10 mouse cellular contexts compared by ENCODE assay signal in the genomic region with DNA sequence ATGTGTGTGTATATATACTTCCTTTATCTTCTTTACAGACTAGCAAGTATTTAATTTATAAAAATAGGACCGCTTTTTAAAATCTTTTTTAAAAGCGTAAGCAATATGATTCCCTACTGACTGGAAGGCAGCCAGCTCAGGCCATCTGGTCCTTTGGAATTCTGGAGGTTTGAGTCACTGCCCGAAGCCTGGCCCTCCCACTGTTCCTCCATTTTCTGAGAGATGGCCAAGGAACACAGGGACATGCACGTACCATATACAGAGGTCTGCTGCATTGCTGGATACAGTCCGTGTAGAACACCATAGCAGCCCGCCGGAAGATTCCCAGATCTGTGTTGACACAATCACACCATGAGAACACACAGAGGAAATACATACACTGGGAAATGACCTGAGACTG.
DNase-seq lines count a peak whose midpoint lies in the region; ATAC-seq and TF ChIP-seq lines count a peak whose summit lies in the region.
"Had no signal": no experiment of that assay in that cellular context is flagged by ENCODE, and none has a peak within 500 bp of the region (broad histone marks: within the 10 kb centered on the region; RNA-seq: fewer than 3 reads in every experiment).

No protein-coding gene starts in this region.

- H3K9ac ChIP-seq in hindbrain, postnatal 0 days (replicated peaks; ENCODE audit: low read length) = no peak overlapping the region
- no peak overlapping the region for H3K9ac ChIP-seq in hindbrain, embryonic 12.5 days
- H3K9ac ChIP-seq in stomach, embryonic 15.5 days = no peak overlapping the region
- H3K9ac ChIP-seq in midbrain, embryonic 16.5 days (ENCODE audit: low read depth, low read length) = no peak overlapping the region
- H3K9ac ChIP-seq in midbrain, embryonic 15.5 days = no peak overlapping the region
- H3K9ac ChIP-seq: liver, embryonic 15.5 days had no signal

- peak; percentile 80 for DNase-seq in hindbrain, postnatal 0 days (ENCODE audit: low spot score)
- DNase-seq in NIH3T3 (ENCODE audit: low read depth) = peak; percentile 67
- peak; percentile 52 to 73 for DNase-seq in layer of hippocampus, adult 8-10 months (ENCODE audit: low spot score in 2 of 2)

- H3K4me3 ChIP-seq in hindbrain, postnatal 0 days (ENCODE audit: low read length) = no peak overlapping the region
- H3K4me3 ChIP-seq in hindbrain, embryonic 12.5 days = no peak overlapping the region
- no peak overlapping the region for H3K4me3 ChIP-seq in cortical plate, adult 2 months (ENCODE audit: insufficient read depth, low read length)
- H3K4me3 ChIP-seq in stomach, embryonic 15.5 days (replicated peaks) = no peak overlapping the region
- no peak overlapping the region for H3K4me3 ChIP-seq in midbrain, embryonic 16.5 days (ENCODE audit: low read depth, low read length)
- H3K4me3 ChIP-seq in midbrain, embryonic 15.5 days = no peak overlapping the region
- H3K4me3 ChIP-seq: liver, embryonic 15.5 days had no signal

- no peaks in the 10 kb centered on the region for H3K4me1 ChIP-seq in hindbrain, postnatal 0 days (ENCODE audit: insufficient read depth, low read length)
- no peaks in the 10 kb centered on the region for H3K4me1 ChIP-seq in hindbrain, embryonic 12.5 days
- H3K4me1 ChIP-seq in cortical plate, adult 2 months (ENCODE audit: control insufficient read depth, insufficient read depth, low read length) = peaks cover 1% of the 10 kb centered on the region; the same call in 1 of the 2 replicates
- H3K4me1 ChIP-seq in stomach, embryonic 15.5 days = no peaks in the 10 kb centered on the region
- H3K4me1 ChIP-seq in midbrain, embryonic 16.5 days (ENCODE audit: control insufficient read depth, insufficient read depth, low read length) = no peaks in the 10 kb centered on the region
- no peaks in the 10 kb centered on the region for H3K4me1 ChIP-seq in midbrain, embryonic 15.5 days
- H3K4me1 ChIP-seq: liver, embryonic 15.5 days had no signal

- 52% methylated on average over 7 of the region's 7 CpGs for WGBS in hindbrain, postnatal 0 days
- WGBS in hindbrain, embryonic 12.5 days = 83% methylated on average over 7 of the region's 7 CpGs
- 42% methylated on average over 7 of the region's 7 CpGs for WGBS in stomach, embryonic 15.5 days
- 79% methylated on average over 7 of the region's 7 CpGs for WGBS in midbrain, embryonic 16.5 days
- WGBS in midbrain, embryonic 15.5 days = 82% methylated on average over 7 of the region's 7 CpGs

- no peak for TF ChIP-seq CTCF in hindbrain, postnatal 0 days (IDR thresholded peaks at IDR 0.05; ENCODE audit: low read depth)
- no peak for TF ChIP-seq CTCF in cortical plate, adult 2 months (IDR thresholded peaks at IDR 0.05; ENCODE audit: extremely low read depth, insufficient read depth, low read length)

- peak overlapping the region; percentile 54; the same call in 1 of the 2 replicates for H3K27ac ChIP-seq in hindbrain, postnatal 0 days
- H3K27ac ChIP-seq in hindbrain, embryonic 12.5 days = no peak overlapping the region
- H3K27ac ChIP-seq in cortical plate, adult 2 months (ENCODE audit: insufficient read depth, low read length) = 0 out of 2 replicates have a peak overlapping the region, but pooled peaks have one; percentile 12
- peak overlapping the region; percentile 55; the same call in 1 of the 2 replicates for H3K27ac ChIP-seq in stomach, embryonic 15.5 days
- no peak overlapping the region for H3K27ac ChIP-seq in midbrain, embryonic 16.5 days (ENCODE audit: low read length)
- H3K27ac ChIP-seq in midbrain, embryonic 15.5 days = no peak overlapping the region
- H3K27ac ChIP-seq: liver, embryonic 15.5 days had no signal

- no peaks in the 10 kb centered on the region for H3K27me3 ChIP-seq in hindbrain, postnatal 0 days (ENCODE audit: insufficient read depth, low read length)
- H3K27me3 ChIP-seq in hindbrain, embryonic 12.5 days = no peaks in the 10 kb centered on the region
- no peaks in the 10 kb centered on the region for H3K27me3 ChIP-seq in stomach, embryonic 15.5 days (replicated peaks)
- no peaks in the 10 kb centered on the region for H3K27me3 ChIP-seq in midbrain, embryonic 16.5 days (ENCODE audit: control insufficient read depth, insufficient read depth, low read depth, low read length)
- H3K27me3 ChIP-seq in midbrain, embryonic 15.5 days (replicated peaks) = no peaks in the 10 kb centered on the region
- H3K27me3 ChIP-seq: liver, embryonic 15.5 days had no signal

- H3K4me2 ChIP-seq in hindbrain, postnatal 0 days (ENCODE audit: low read depth, low read length) = no peak overlapping the region
- no peak overlapping the region for H3K4me2 ChIP-seq in hindbrain, embryonic 12.5 days (replicated peaks)
- no peak overlapping the region for H3K4me2 ChIP-seq in stomach, embryonic 15.5 days
- no peak overlapping the region for H3K4me2 ChIP-seq in midbrain, embryonic 16.5 days (ENCODE audit: low read length)
- no peak overlapping the region for H3K4me2 ChIP-seq in midbrain, embryonic 15.5 days
- H3K4me2 ChIP-seq: liver, embryonic 15.5 days had no signal

- TF ChIP-seq POLR2A in cortical plate, adult 2 months (IDR thresholded peaks at IDR 0.05; ENCODE audit: extremely low read depth, insufficient read depth, low read length) = no peak

- peak; percentile 82 for ATAC-seq in hindbrain, postnatal 0 days
- ATAC-seq in hindbrain, embryonic 12.5 days (ENCODE audit: low FRiP score) = no peak
- peak; percentile 83; the same call in 1 of the 2 replicates for ATAC-seq in stomach, embryonic 15.5 days (ENCODE audit: insufficient read depth, low FRiP score, low read depth)
- ATAC-seq in midbrain, embryonic 16.5 days = no peak
- no peak for ATAC-seq in midbrain, embryonic 15.5 days (replicated peaks)

- no peaks in the 10 kb centered on the region for H3K9me3 ChIP-seq in hindbrain, postnatal 0 days (ENCODE audit: low read length)
- H3K9me3 ChIP-seq in hindbrain, embryonic 12.5 days (replicated peaks) = no peaks in the 10 kb centered on the region
- H3K9me3 ChIP-seq in stomach, embryonic 15.5 days = no peaks in the 10 kb centered on the region
- no peaks in the 10 kb centered on the region for H3K9me3 ChIP-seq in midbrain, embryonic 16.5 days (replicated peaks; ENCODE audit: control insufficient read depth, low read length, poor library complexity, severe bottlenecking)
- H3K9me3 ChIP-seq in midbrain, embryonic 15.5 days = no peaks in the 10 kb centered on the region
- H3K9me3 ChIP-seq: G1E; liver, embryonic 15.5 days had no signal

- no peaks in the 10 kb centered on the region; the same call in 1 of the 2 replicates for H3K36me3 ChIP-seq in hindbrain, postnatal 0 days (ENCODE audit: insufficient read depth, low read length)
- no peaks in the 10 kb centered on the region for H3K36me3 ChIP-seq in hindbrain, embryonic 12.5 days
- no peaks in the 10 kb centered on the region for H3K36me3 ChIP-seq in stomach, embryonic 15.5 days
- H3K36me3 ChIP-seq in midbrain, embryonic 16.5 days (ENCODE audit: control insufficient read depth, insufficient read depth, low read length) = no peaks in the 10 kb centered on the region
- H3K36me3 ChIP-seq in midbrain, embryonic 15.5 days (replicated peaks) = no peaks in the 10 kb centered on the region
- H3K36me3 ChIP-seq: G1E; liver, embryonic 15.5 days had no signal

Comparison
In these comparisons a context has a peak if more than half of its experiments do, and no peak if none do; other contexts are left out.
1. ATAC-seq: peak in hindbrain, postnatal 0 days (single experiment) and stomach, embryonic 15.5 days (single experiment); none in hindbrain, embryonic 12.5 days (single experiment), midbrain, embryonic 16.5 days (single experiment) and midbrain, embryonic 15.5 days (single experiment).
2. H3K27ac ChIP-seq: peak in hindbrain, postnatal 0 days (single experiment), cortical plate, adult 2 months (single experiment) and stomach, embryonic 15.5 days (single experiment); none in hindbrain, embryonic 12.5 days (single experiment), midbrain, embryonic 16.5 days (single experiment) and midbrain, embryonic 15.5 days (single experiment).
3. Peak in every context shown above with its lines, with median percentiles within 50 percentile points of each other: DNase-seq.